Mouse (Mus musculus) limb, embryonic 11.5 days (tissue): ENCODE data around the gene Gpsm3. TPM values are rescaled to one million over a fixed set of nuclear protein-coding genes. Genes with fewer than 3 reads are reported as not detected.
A peak's percentile ranks its signal among the peaks of the same experiment; 100 is the strongest.

ENCODE experiments used
- ATAC-seq: fragments of 200-750 bp; cut with Nextera tagmentation; 2 replicates; pipeline ENCODE4 v1.8.0; 2017; ENCODE audit warnings: low read depth; ENCODE audit not compliant: insufficient number of reproducible peaks, low FRiP score, low TSS enrichment
- DNase-seq: peaks from one replicate; pipeline ENCODE4 v3.0.0-alpha.2; 2015; ENCODE audit warnings: low spot score
- H3K27ac ChIP-seq: fragments of 300-500 bp; sonication (generic); replicated peaks from 2 replicates; pipeline ENCODE4 v1.5.1; 2014; ENCODE audit warnings: low read depth, mild to moderate bottlenecking, low read length
- H3K27me3 ChIP-seq: fragments of 300-500 bp; sonication (generic); 2 replicates; pipeline ENCODE4 v1.6.1; 2014; ENCODE audit warnings: mild to moderate bottlenecking, low read length, mixed read lengths; ENCODE audit not compliant: control insufficient read depth, insufficient read depth
- H3K36me3 ChIP-seq: fragments of 300-500 bp; sonication (generic); 2 replicates; pipeline ENCODE4 v1.6.1; 2014; ENCODE audit warnings: mild to moderate bottlenecking, low read length, moderate library complexity, mixed read lengths; ENCODE audit not compliant: control insufficient read depth, insufficient read depth
- H3K4me1 ChIP-seq: fragments of 300-500 bp; sonication (generic); 2 replicates; pipeline ENCODE4 v1.6.1; 2014; ENCODE audit warnings: low read length, mixed read lengths; ENCODE audit not compliant: control insufficient read depth, insufficient read depth
- H3K4me2 ChIP-seq: fragments of 300-500 bp; sonication (generic); 2 replicates; pipeline ENCODE4 v1.6.1; 2014; ENCODE audit warnings: low read depth, mild to moderate bottlenecking, moderate library complexity; ENCODE audit not compliant: severe bottlenecking
- H3K4me3 ChIP-seq: fragments of 300-500 bp; sonication (generic); 2 replicates; pipeline ENCODE4 v1.5.1; 2014; ENCODE audit warnings: low read depth, low read length
- H3K9ac ChIP-seq: fragments of 300-500 bp; sonication (generic); 2 replicates; pipeline ENCODE4 v1.6.1; 2014; ENCODE audit warnings: mild to moderate bottlenecking, low read length
- H3K9me3 ChIP-seq: fragments of 300-500 bp; sonication (generic); 2 replicates; pipeline ENCODE4 v1.6.1; 2016; ENCODE audit warnings: low read length; ENCODE audit not compliant: control insufficient read depth
- WGBS: fragments of 180-500 bp; shearing (Covaris S2); extraction: QIAGEN DNeasy Blood & Tissue Kit; methylation state at CpG from one replicate; pipeline ENCODE4 v1.1.7; 2014; 5-methylcytosine and 5-hydroxymethylcytosine counted together
- polyA plus RNA-seq: library from polyadenylated mRNA; unstranded; fragments of >200 nt; fragmentation: Nextera tagmentation; extraction: Ambion mirVana; gene quantifications from 2 replicates; pipeline ENCODE4 v1.2.1, GENCODE M21; 2014

Gpsm3 gene
- polyA plus RNA-seq, 1 experiment from 2014 or later, result 4.7 TPM

- Histone ChIP-seq H3K9me3 (no peaks in the 10 kb centered on the region), H3K9ac (no peak overlapping the region), H3K27me3 (no peaks in the 10 kb centered on the region), H3K27ac (no peak overlapping the region), H3K4me1 (peaks cover 21% of the 10 kb centered on the region), H3K36me3 (no peaks in the 10 kb centered on the region), H3K4me3 (no peak overlapping the region), H3K4me2 (no peak overlapping the region)
- ATAC-seq (no peak), DNase-seq (no peak)
- WGBS, result 93% methylated on average over 8 of the region's 8 CpGs
Measured at GRCm38 (mm10) chr17:34585121-34585520, 4.5 kb upstream of the Gpsm3 start.

GRCm38 (mm10) chr17:34585877-34586771, 3.5 kb upstream of the Gpsm3 start:
- H3K4me2 ChIP-seq, result peak overlapping the region; percentile 89
- WGBS, result 27% methylated on average over 32 of the region's 32 CpGs
- H3K36me3 ChIP-seq, result no peaks in the 10 kb centered on the region
- peak overlapping the region; percentile 92 for H3K9ac ChIP-seq
- H3K27me3 ChIP-seq, result no peaks in the 10 kb centered on the region
- peak; percentile 2; the same call in 1 of the 2 replicates for ATAC-seq
- H3K4me1 ChIP-seq, result peaks cover 31% of the 10 kb centered on the region
- H3K9me3 ChIP-seq, result no peaks in the 10 kb centered on the region
- peak overlapping the region; percentile 74 for H3K4me3 ChIP-seq
- peak overlapping the region; percentile 94 for H3K27ac ChIP-seq
- peak; percentile 36 for DNase-seq

- no peaks in the 10 kb centered on the region for H3K27me3 ChIP-seq
- under 1% methylated on average over 38 of the region's 38 CpGs for WGBS
- H3K4me1 ChIP-seq, result peaks cover 36% of the 10 kb centered on the region
- DNase-seq (peak; percentile 94), ATAC-seq (peak; percentile 80)
- peak overlapping the region; percentile 94 for H3K27ac ChIP-seq
- no peaks in the 10 kb centered on the region for H3K36me3 ChIP-seq
- H3K4me3 ChIP-seq, result peak overlapping the region; percentile 74
- peak overlapping the region; percentile 92 for H3K9ac ChIP-seq
- no peaks in the 10 kb centered on the region for H3K9me3 ChIP-seq
- peak overlapping the region; percentile 89 for H3K4me2 ChIP-seq
Measured at GRCm38 (mm10) chr17:34586796-34587422, 2.7 kb upstream of the Gpsm3 start.

- Histone ChIP-seq H3K36me3 (no peaks in the 10 kb centered on the region), H3K4me2 (peak overlapping the region; percentile 89), H3K4me1 (peaks cover 36% of the 10 kb centered on the region), H3K9me3 (no peaks in the 10 kb centered on the region), H3K27ac (peak overlapping the region; percentile 94), H3K9ac (peak overlapping the region; percentile 92), H3K4me3 (peak overlapping the region; percentile 74), H3K27me3 (no peaks in the 10 kb centered on the region)
- WGBS, result under 1% methylated on average over 50 of the region's 50 CpGs
- ATAC-seq (peak; percentile 77), DNase-seq (peak; percentile 97)
Measured at GRCm38 (mm10) chr17:34587423-34587811, 2.2 kb upstream of the Gpsm3 start.

- H3K4me2 ChIP-seq, result peak overlapping the region; percentile 89
- H3K9ac ChIP-seq, result peak overlapping the region; percentile 92
- no peaks in the 10 kb centered on the region for H3K36me3 ChIP-seq
- H3K4me3 ChIP-seq, result peak overlapping the region; percentile 74
- no peaks in the 10 kb centered on the region for H3K9me3 ChIP-seq
- H3K27ac ChIP-seq, result peak overlapping the region; percentile 94
- WGBS, result 5% methylated on average over 19 of the region's 19 CpGs
- H3K4me1 ChIP-seq, result peaks cover 36% of the 10 kb centered on the region
- no peak for ATAC-seq
- DNase-seq, result no peak
- H3K27me3 ChIP-seq, result no peaks in the 10 kb centered on the region
Measured at GRCm38 (mm10) chr17:34587814-34588213, 1.8 kb upstream of the Gpsm3 start.

- ATAC-seq, result no peak
- no peak for DNase-seq
- H3K27me3 ChIP-seq, result no peaks in the 10 kb centered on the region
- no peak overlapping the region for H3K4me3 ChIP-seq
- H3K9ac ChIP-seq, result no peak overlapping the region
- no peak overlapping the region for H3K4me2 ChIP-seq
- peak overlapping the region; percentile 57; the same call in 1 of the 2 replicates for H3K27ac ChIP-seq
- no peaks in the 10 kb centered on the region for H3K9me3 ChIP-seq
- H3K36me3 ChIP-seq, result no peaks in the 10 kb centered on the region
- WGBS, result 42% methylated on average over 3 of the region's 3 CpGs
- peaks cover 42% of the 10 kb centered on the region for H3K4me1 ChIP-seq
Measured at GRCm38 (mm10) chr17:34588767-34589166, 839 bp upstream of the Gpsm3 start.

- Histone ChIP-seq H3K27ac (peak overlapping the region; percentile 57; the same call in 1 of the 2 replicates), H3K27me3 (no peaks in the 10 kb centered on the region), H3K4me1 (peaks cover 46% of the 10 kb centered on the region), H3K9ac (no peak overlapping the region), H3K9me3 (no peaks in the 10 kb centered on the region), H3K4me2 (no peak overlapping the region), H3K4me3 (no peak overlapping the region), H3K36me3 (no peaks in the 10 kb centered on the region; the same call in 1 of the 2 replicates)
- ATAC-seq (no peak), DNase-seq (no peak)
- WGBS, result 34% methylated on average over 7 of the region's 7 CpGs
Measured at GRCm38 (mm10) chr17:34589206-34589605, 400 bp upstream of the Gpsm3 start.

- ATAC-seq, result no peak
- Histone ChIP-seq H3K9ac (no peak overlapping the region), H3K27ac (no peak overlapping the region; the same call in 1 of the 2 replicates), H3K27me3 (no peaks in the 10 kb centered on the region), H3K36me3 (peaks cover 4% of the 10 kb centered on the region; the same call in 1 of the 2 replicates), H3K4me1 (peaks cover 49% of the 10 kb centered on the region), H3K4me2 (no peak overlapping the region), H3K9me3 (no peaks in the 10 kb centered on the region), H3K4me3 (peak overlapping the region; percentile 3; the same call in 1 of the 2 replicates)
- DNase-seq, result no peak
- WGBS, result 67% methylated on average over 15 of the region's 15 CpGs
Measured at GRCm38 (mm10) chr17:34590154-34590987, 765 bp downstream of the Gpsm3 start.
